Mouse (Mus musculus): ENCODE measurements around the gene Parp6. TPM values are rescaled to one million over a fixed set of nuclear protein-coding genes. Genes with fewer than 3 reads are reported as not detected.

The Parp6 gene
- polyA plus RNA-seq, 1 experiment from 2014 or later: 36.3 TPM

GRCm38 (mm10) chr9:59668473-59668872, 51.4 kb downstream of the Parp6 start:
- 91% methylated on average over 7 of the region's 7 CpGs for WGBS
- Histone ChIP-seq H3K27ac (no peak overlapping the region), H3K36me3 (peaks cover 90% of the 10 kb centered on the region), H3K4me2 (no peak overlapping the region), H3K4me1 (no peaks in the 10 kb centered on the region), H3K4me3 (no peak overlapping the region), H3K27me3 (no peaks in the 10 kb centered on the region), H3K9me3 (no peaks in the 10 kb centered on the region), H3K9ac (no peak overlapping the region)
- ATAC-seq (ENCODE audit: insufficient number of reproducible peaks, insufficient read depth, low FRiP score, low TSS enrichment, low read depth): no peak

- Histone ChIP-seq H3K4me3 (no peak overlapping the region), H3K27me3 (no peaks in the 10 kb centered on the region), H3K4me1 (no peaks in the 10 kb centered on the region), H3K36me3 (peaks cover 96% of the 10 kb centered on the region), H3K27ac (no peak overlapping the region), H3K4me2 (no peak overlapping the region), H3K9ac (no peak overlapping the region), H3K9me3 (no peaks in the 10 kb centered on the region)
- no peak for ATAC-seq (ENCODE audit: insufficient number of reproducible peaks, insufficient read depth, low FRiP score, low TSS enrichment, low read depth)
- WGBS: 86% methylated on average over 4 of the region's 4 CpGs
Measured at GRCm38 (mm10) chr9:59669172-59669571, 52.1 kb downstream of the Parp6 start.

GRCm38 (mm10) chr9:59672195-59672894, 55.3 kb downstream of the Parp6 start:
- Histone ChIP-seq H3K9me3 (no peaks in the 10 kb centered on the region), H3K36me3 (peaks cover 98% of the 10 kb centered on the region), H3K4me1 (no peaks in the 10 kb centered on the region), H3K4me3 (no peak overlapping the region), H3K9ac (no peak overlapping the region), H3K4me2 (no peak overlapping the region), H3K27me3 (no peaks in the 10 kb centered on the region), H3K27ac (no peak overlapping the region)
- ATAC-seq (ENCODE audit: insufficient number of reproducible peaks, insufficient read depth, low FRiP score, low TSS enrichment, low read depth): no peak
- WGBS: 86% methylated on average over 12 of the region's 12 CpGs

GRCm38 (mm10) chr9:59673427-59673826, 56.3 kb downstream of the Parp6 start:
- Histone ChIP-seq H3K9ac (no peak overlapping the region), H3K27ac (no peak overlapping the region), H3K4me1 (no peaks in the 10 kb centered on the region), H3K9me3 (no peaks in the 10 kb centered on the region), H3K27me3 (no peaks in the 10 kb centered on the region), H3K4me2 (no peak overlapping the region), H3K36me3 (peaks cover 98% of the 10 kb centered on the region), H3K4me3 (no peak overlapping the region)
- no peak for ATAC-seq (ENCODE audit: insufficient number of reproducible peaks, insufficient read depth, low FRiP score, low TSS enrichment, low read depth)
- 58% methylated on average over 2 of the region's 2 CpGs for WGBS

- Histone ChIP-seq H3K36me3 (peaks cover 89% of the 10 kb centered on the region), H3K4me2 (no peak overlapping the region), H3K9ac (no peak overlapping the region), H3K4me3 (no peak overlapping the region), H3K27me3 (peaks cover 6% of the 10 kb centered on the region), H3K27ac (no peak overlapping the region), H3K4me1 (peaks cover 9% of the 10 kb centered on the region), H3K9me3 (no peaks in the 10 kb centered on the region)
- WGBS: 90% methylated on average over 14 of the region's 14 CpGs
- ATAC-seq (ENCODE audit: insufficient number of reproducible peaks, insufficient read depth, low FRiP score, low TSS enrichment, low read depth): no peak
Measured at GRCm38 (mm10) chr9:59675598-59675997, 58.5 kb downstream of the Parp6 start.

GRCm38 (mm10) chr9:59678313-59678712, 61.2 kb downstream of the Parp6 start:
- ATAC-seq (ENCODE audit: insufficient number of reproducible peaks, insufficient read depth, low FRiP score, low TSS enrichment, low read depth): no peak
- H3K27ac ChIP-seq: no peak overlapping the region
- whole genome bisulfite sequencing: 8% methylated on average over 1 of the region's 1 CpGs
- H3K9me3 ChIP-seq: no peaks in the 10 kb centered on the region
- H3K4me1 ChIP-seq: peaks cover 9% of the 10 kb centered on the region
- H3K27me3 ChIP-seq: peaks cover 13% of the 10 kb centered on the region
- H3K4me2 ChIP-seq: no peak overlapping the region
- no peak overlapping the region for H3K4me3 ChIP-seq
- peaks cover 62% of the 10 kb centered on the region for H3K36me3 ChIP-seq
- H3K9ac ChIP-seq: no peak overlapping the region

- peak; percentile 87 for ATAC-seq (ENCODE audit: insufficient number of reproducible peaks, insufficient read depth, low FRiP score, low TSS enrichment, low read depth)
- Histone ChIP-seq H3K9ac (peak within 1 kb of the TSS; percentile 67), H3K4me2 (peak within 1 kb of the TSS; percentile 91), H3K27ac (peak within 1 kb of the TSS; percentile 39; the same call in 1 of the 2 replicates), H3K4me1 (peaks cover 9% of the 10 kb centered on the region), H3K27me3 (peaks cover 13% of the 10 kb centered on the region), H3K36me3 (peaks cover 47% of the 10 kb centered on the region), H3K9me3 (no peaks in the 10 kb centered on the region), H3K4me3 (peak within 1 kb of the TSS; percentile 56)
- 1% methylated on average over 47 of the region's 47 CpGs for WGBS
Measured at GRCm38 (mm10) chr9:59679678-59680533, 62.8 kb downstream of the Parp6 start, which contains the start of gene Gramd2. Gene Gramd2 (plus strand): TSS chr9:59680144.

- peak overlapping the region; percentile 91 for H3K4me2 ChIP-seq
- peaks cover 9% of the 10 kb centered on the region for H3K4me1 ChIP-seq
- ATAC-seq (ENCODE audit: insufficient number of reproducible peaks, insufficient read depth, low FRiP score, low TSS enrichment, low read depth): no peak; the same call in 1 of the 2 replicates
- peaks cover 41% of the 10 kb centered on the region for H3K36me3 ChIP-seq
- H3K9ac ChIP-seq: peak overlapping the region; percentile 67
- H3K9me3 ChIP-seq: no peaks in the 10 kb centered on the region
- H3K4me3 ChIP-seq: peak overlapping the region; percentile 56
- H3K27me3 ChIP-seq: peaks cover 13% of the 10 kb centered on the region
- H3K27ac ChIP-seq: peak overlapping the region; percentile 39; the same call in 1 of the 2 replicates
- WGBS: 10% methylated on average over 16 of the region's 16 CpGs
Measured at GRCm38 (mm10) chr9:59680534-59680875, 63.4 kb downstream of the Parp6 start.

GRCm38 (mm10) chr9:59684020-59684419, 66.9 kb downstream of the Parp6 start:
- Histone ChIP-seq H3K4me2 (no peak overlapping the region), H3K36me3 (peaks cover 7% of the 10 kb centered on the region), H3K4me1 (peaks cover 9% of the 10 kb centered on the region), H3K4me3 (no peak overlapping the region), H3K27ac (no peak overlapping the region), H3K27me3 (peaks cover 13% of the 10 kb centered on the region), H3K9me3 (no peaks in the 10 kb centered on the region), H3K9ac (no peak overlapping the region)
- ATAC-seq (ENCODE audit: insufficient number of reproducible peaks, insufficient read depth, low FRiP score, low TSS enrichment, low read depth): no peak
- WGBS: 61% methylated on average over 2 of the region's 2 CpGs

GRCm38 (mm10) chr9:59687416-59688046, 70.4 kb downstream of the Parp6 start:
- WGBS: 32% methylated on average over 6 of the region's 6 CpGs
- Histone ChIP-seq H3K9ac (no peak overlapping the region), H3K36me3 (no peaks in the 10 kb centered on the region), H3K27ac (no peak overlapping the region), H3K9me3 (no peaks in the 10 kb centered on the region), H3K4me3 (no peak overlapping the region), H3K4me2 (no peak overlapping the region), H3K4me1 (peaks cover 12% of the 10 kb centered on the region), H3K27me3 (no peaks in the 10 kb centered on the region)
- no peak for ATAC-seq (ENCODE audit: insufficient number of reproducible peaks, insufficient read depth, low FRiP score, low TSS enrichment, low read depth)

GRCm38 (mm10) chr9:59691635-59692094, 74.6 kb downstream of the Parp6 start:
- peak overlapping the region; percentile 38 for H3K4me3 ChIP-seq
- peak; percentile 85 for ATAC-seq (ENCODE audit: insufficient number of reproducible peaks, insufficient read depth, low FRiP score, low TSS enrichment, low read depth)
- peak overlapping the region; percentile 32 for H3K9ac ChIP-seq
- H3K27ac ChIP-seq: peak overlapping the region; percentile 70
- H3K9me3 ChIP-seq: no peaks in the 10 kb centered on the region
- H3K27me3 ChIP-seq: no peaks in the 10 kb centered on the region
- WGBS: 6% methylated on average over 23 of the region's 23 CpGs
- H3K36me3 ChIP-seq: no peaks in the 10 kb centered on the region
- H3K4me2 ChIP-seq: peak overlapping the region; percentile 65
- H3K4me1 ChIP-seq: peaks cover 28% of the 10 kb centered on the region

Measured in embryonic facial prominence, embryonic 13.5 days (tissue).